Mouse (Mus musculus) T-cell, adult 2 months (primary cell): ENCODE results near the gene Spice1.

Experiments
- DNase-seq: peaks from one replicate; pipeline ENCODE4 v3.0.0; 2022; ENCODE audit warnings: low spot score

Gene Spice1

GRCm38 (mm10) chr16:44375459-44375858 is 28.5 kb downstream of the Spice1 start:
- DNase-seq, result no peak

GRCm38 (mm10) chr16:44380006-44380405 is 33.1 kb downstream of the Spice1 start:
- no peak for DNase-seq

- no peak for DNase-seq
Measured at GRCm38 (mm10) chr16:44381578-44381977, 34.7 kb downstream of the Spice1 start.

GRCm38 (mm10) chr16:44383549-44383948 is 36.6 kb downstream of the Spice1 start:
- no peak for DNase-seq

- no peak for DNase-seq
Measured at GRCm38 (mm10) chr16:44384251-44384650, 37.3 kb downstream of the Spice1 start.

- peak; percentile 15 for DNase-seq
Measured at GRCm38 (mm10) chr16:44391877-44392548, 45.1 kb downstream of the Spice1 start.

- DNase-seq, result peak; percentile 53
Measured at GRCm38 (mm10) chr16:44394577-44395243, 47.8 kb downstream of the Spice1 start, which contains the start of gene Cfap44. Gene Cfap44, plus strand, starts transcription at chr16:44394796.

GRCm38 (mm10) chr16:44404933-44405332 is 58.0 kb downstream of the Spice1 start:
- DNase-seq, result no peak

- DNase-seq, result no peak
Measured at GRCm38 (mm10) chr16:44407211-44407610, 60.3 kb downstream of the Spice1 start.

GRCm38 (mm10) chr16:44408290-44408689 is 61.4 kb downstream of the Spice1 start:
- DNase-seq, result no peak

- no peak for DNase-seq
Measured at GRCm38 (mm10) chr16:44410176-44410575, 63.3 kb downstream of the Spice1 start.

GRCm38 (mm10) chr16:44417596-44417995 is 70.7 kb downstream of the Spice1 start:
- no peak for DNase-seq

GRCm38 (mm10) chr16:44421735-44422134 is 74.8 kb downstream of the Spice1 start:
- DNase-seq, result no peak

- no peak for DNase-seq
Measured at GRCm38 (mm10) chr16:44423499-44423898, 76.6 kb downstream of the Spice1 start.

GRCm38 (mm10) chr16:44428456-44428855 is 81.5 kb downstream of the Spice1 start:
- DNase-seq, result no peak

GRCm38 (mm10) chr16:44430021-44430420 is 83.1 kb downstream of the Spice1 start:
- no peak for DNase-seq

GRCm38 (mm10) chr16:44434931-44435330 is 88.0 kb downstream of the Spice1 start:
- no peak for DNase-seq

- DNase-seq, result no peak
Measured at GRCm38 (mm10) chr16:44435481-44435880, 88.6 kb downstream of the Spice1 start.
